Mouse (Mus musculus) urinary bladder, postnatal 14 days (tissue): Measurements from ENCODE around the gene Gdpd5.
A peak's percentile ranks its signal among the peaks of the same experiment; 100 is the strongest.

ENCODE experiments used
- DNase-seq: peaks from one replicate; pipeline ENCODE4 v3.0.0; 2021; ENCODE audit warnings: low spot score

The Gdpd5 gene

GRCm38 (mm10) chr7:99443164-99443563 lies 62.0 kb downstream of the Gdpd5 start:
- DNase-seq, result no peak

GRCm38 (mm10) chr7:99444012-99444411 lies 62.8 kb downstream of the Gdpd5 start:
- no peak for DNase-seq

DNA sequence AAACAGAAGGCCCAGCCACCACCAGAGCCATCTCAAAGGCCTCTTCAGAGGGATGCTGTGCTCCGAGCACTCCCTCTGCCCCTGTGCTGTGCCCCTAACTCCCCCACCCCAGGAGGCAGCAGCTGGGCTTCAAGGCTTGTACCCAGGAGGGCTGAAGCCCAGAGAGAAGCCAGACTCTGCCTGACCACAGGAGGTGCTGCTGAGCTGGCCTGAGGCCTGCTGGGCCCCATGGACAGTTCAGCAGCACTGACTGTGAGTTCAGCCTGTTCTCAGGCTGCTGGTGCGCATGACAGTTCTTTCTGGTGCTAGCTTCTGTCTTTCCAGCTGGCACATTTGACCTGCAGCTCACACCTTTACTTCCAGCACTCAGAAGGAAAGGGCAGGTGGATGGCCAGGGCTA lies 64.6 kb downstream of the Gdpd5 start:
- DNase-seq, result no peak

- DNase-seq, result no peak
Observed at GRCm38 (mm10) chr7:99447323-99447722, 66.1 kb downstream of the Gdpd5 start.

GRCm38 (mm10) chr7:99448619-99449018 lies 67.4 kb downstream of the Gdpd5 start:
- no peak for DNase-seq

DNA sequence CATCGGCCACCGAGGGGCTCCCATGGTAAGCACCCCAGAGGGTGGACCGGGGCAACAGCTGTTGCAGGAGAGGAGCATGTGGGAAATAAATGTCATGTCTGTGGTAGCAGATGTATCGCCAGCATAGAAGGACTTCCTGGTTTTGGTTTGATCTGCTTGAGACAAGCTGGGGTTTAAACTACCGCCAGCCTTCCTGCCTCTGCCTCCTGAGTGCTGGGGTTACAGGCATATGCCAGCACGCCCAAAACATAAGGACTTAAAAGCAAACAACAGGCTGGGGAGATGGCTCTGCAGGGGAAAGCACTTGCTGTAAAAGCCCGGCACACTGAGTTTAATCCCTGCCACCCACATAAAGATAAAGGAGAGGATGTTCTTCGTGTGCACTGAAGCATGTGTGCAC lies 67.8 kb downstream of the Gdpd5 start:
- DNase-seq, result no peak

GRCm38 (mm10) chr7:99449751-99450150 lies 68.5 kb downstream of the Gdpd5 start:
- DNase-seq, result no peak

GRCm38 (mm10) chr7:99450703-99451102 lies 69.5 kb downstream of the Gdpd5 start:
- peak; percentile 68 for DNase-seq

DNA sequence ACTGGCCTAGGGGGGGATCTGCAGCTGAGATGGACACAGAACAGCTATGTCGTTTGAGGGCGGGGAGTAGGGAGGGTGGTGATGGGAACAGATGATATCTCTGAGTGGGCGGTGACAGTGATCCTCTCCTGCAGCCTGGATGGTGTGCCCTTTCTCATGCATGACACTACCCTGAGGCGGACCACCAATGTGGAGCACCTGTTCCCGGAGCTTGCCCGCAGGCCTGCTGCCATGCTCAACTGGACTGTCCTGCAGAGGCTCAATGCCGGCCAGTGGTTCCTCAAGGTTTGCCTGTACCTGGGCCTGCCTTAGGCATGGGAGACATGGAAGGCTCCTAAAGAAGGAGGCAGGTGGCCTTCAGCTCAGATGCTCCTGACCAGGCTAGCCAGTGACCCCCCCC lies 71.6 kb downstream of the Gdpd5 start:
- no peak for DNase-seq

DNA sequence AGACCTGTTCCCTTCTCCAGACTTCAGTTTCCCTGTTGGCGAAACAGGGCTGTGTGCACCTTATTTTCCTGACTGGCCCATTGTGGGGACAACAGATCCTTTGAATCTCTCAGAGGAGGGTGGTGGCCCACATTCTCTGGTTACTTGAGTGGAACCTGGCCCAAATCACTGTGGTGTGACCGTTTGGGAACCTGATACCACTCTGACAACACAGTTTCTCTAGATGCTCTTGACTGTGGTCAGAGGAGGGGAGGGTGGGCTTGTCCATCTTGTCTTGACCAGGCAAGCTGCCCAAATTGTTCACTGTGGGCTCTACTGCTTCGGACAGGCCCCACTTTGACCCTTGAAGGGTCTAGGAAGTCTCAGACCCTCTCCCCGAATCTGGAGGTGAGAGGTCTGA lies 72.8 kb downstream of the Gdpd5 start:
- no peak for DNase-seq

- DNase-seq, result no peak
Observed at GRCm38 (mm10) chr7:99458849-99459248, 77.6 kb downstream of the Gdpd5 start.

GRCm38 (mm10) chr7:99459888-99460652 lies 78.9 kb downstream of the Gdpd5 start:
- DNase-seq, result no peak

- no peak for DNase-seq
Observed at GRCm38 (mm10) chr7:99463120-99463519, 81.9 kb downstream of the Gdpd5 start.

- DNase-seq, result peak; percentile 63
Observed at GRCm38 (mm10) chr7:99465811-99466210, 84.6 kb downstream of the Gdpd5 start, which contains the start of gene Klhl35. Klhl35 (plus strand) TSS chr7:99466004.

GRCm38 (mm10) chr7:99467916-99468282 lies 86.7 kb downstream of the Gdpd5 start:
- DNase-seq, result peak; percentile 40

GRCm38 (mm10) chr7:99468283-99469132 lies 87.3 kb downstream of the Gdpd5 start:
- DNase-seq, result peak; percentile 80

DNA sequence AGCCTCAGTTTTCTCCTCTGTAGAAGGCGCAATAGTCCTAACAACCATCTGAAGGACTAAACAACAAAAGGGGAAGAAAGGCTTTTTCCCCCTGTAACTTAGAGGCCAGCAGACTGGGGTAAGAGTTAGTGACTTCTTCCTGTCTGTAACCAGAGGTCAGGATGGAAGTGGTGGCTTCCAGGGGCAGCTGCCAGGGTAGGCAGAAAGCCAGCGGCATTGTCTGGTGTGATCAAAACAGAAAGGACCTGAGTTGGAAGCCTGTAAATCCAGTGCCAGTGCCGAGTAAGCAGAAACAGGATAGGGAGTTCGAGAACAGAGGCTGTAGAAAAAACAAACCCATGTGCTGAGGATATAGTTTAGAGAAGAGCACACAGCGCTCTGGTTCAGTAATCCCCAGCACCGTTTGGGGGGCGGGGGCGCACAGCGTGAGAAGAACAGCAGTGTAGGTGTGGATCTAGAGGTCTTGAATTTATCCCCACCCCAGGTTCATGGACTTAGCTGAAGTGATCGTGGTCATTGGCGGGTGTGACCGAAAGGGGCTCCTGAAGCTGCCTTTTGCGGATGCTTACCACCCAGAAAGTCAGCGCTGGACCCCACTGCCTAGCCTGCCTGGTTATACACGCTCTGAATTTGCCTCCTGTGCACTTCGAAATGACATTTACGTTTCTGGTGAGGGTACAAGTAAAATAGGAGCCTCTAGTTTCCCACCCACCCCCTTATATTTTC lies 88.6 kb downstream of the Gdpd5 start:
- DNase-seq, result no peak

DNA sequence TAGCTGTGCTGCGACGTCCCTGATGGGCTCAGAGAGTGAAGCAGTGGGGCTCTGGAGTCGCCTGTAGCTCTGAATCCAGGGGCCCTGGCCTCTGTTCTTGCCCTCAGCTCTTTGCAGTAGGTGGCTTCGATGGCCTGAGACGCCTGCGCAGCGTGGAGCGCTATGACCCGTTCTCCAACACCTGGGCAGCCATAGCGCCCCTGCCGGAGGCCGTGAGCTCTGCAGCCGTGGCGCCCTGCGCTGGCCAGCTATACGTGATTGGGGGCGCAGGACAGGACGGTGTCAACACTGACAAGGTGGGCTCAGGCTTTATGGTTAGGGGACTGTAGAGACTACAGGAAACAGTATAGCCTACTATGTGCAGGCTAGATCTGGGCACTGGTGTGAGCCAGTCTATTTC lies 90.4 kb downstream of the Gdpd5 start:
- DNase-seq, result no peak

DNA sequence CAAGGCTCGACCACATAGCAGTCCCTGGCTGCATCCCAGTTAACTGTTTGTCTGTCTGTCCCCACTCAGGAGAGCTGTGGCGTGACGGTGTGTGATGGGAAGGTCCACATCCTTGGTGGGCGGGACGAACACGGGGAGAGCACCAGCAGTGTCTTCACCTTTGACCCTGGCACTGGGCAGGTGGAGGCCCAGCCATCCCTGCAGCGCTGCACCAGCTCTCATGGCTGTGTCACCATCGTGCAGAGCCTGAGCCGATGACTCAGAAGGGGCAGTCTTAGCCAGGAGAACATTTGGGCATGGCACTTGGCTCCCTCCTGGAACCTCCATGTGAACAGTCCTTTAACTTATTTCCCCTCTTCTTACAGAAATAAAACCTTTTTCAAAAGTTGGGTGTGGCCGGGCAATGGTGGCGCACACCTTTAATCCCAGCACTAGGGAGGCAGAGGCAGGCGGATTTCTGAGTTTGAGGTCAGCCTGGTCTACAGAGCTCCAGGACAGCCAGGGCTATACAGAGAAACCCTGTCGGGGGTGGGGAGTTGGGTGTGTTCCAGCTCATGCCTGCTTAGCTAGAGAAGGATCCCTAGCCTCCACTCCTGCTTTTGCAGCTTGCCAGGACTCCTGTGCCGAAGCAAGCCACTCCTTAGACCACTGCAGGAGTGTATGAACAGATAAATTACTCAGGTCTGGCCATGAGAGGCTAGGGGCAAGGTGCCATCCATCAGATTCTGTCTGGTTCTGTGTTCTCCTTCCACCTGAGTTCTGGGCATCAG lies 92.6 kb downstream of the Gdpd5 start:
- DNase-seq, result peak; percentile 34

GRCm38 (mm10) chr7:99474836-99475561 lies 93.8 kb downstream of the Gdpd5 start:
- DNase-seq, result no peak

GRCm38 (mm10) chr7:99475562-99475911 lies 94.3 kb downstream of the Gdpd5 start:
- DNase-seq, result no peak
